Mouse (Mus musculus): ENCODE results near the gene Cep350. TPM values are rescaled to one million over a fixed set of nuclear protein-coding genes. Genes with fewer than 3 reads are reported as not detected.
A peak's percentile ranks its signal among the peaks of the same experiment; 100 is the strongest.
"Not testable (repeated sequence)": the region's sequence is repeated elsewhere in the genome, so short reads cannot be mapped to it uniquely, and the experiment has no call there.

Cep350 gene
- total RNA-seq, 2 experiments from 2014 or later, result 30.7 to 32.1 TPM

DNA sequence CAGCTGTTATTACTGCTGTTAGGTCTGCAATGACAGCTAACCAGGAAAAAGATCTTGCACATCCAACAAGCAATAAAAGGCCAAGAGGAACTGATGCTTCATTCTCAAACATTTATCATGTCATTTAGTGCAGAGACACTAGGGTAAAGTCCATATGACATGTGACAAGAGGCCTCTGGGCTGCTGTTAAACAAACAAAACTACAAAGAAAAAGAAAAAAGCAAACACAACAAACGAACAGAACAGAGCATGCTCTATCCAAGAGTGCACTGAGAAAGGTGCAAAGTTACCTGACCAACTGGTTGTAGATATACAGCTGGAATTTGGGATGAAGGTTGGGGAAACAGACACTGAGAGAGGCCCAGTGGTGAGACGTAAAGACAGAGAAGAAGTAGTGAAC lies 86.2 kb downstream of the Cep350 start:
- no peak for DNase-seq

DNA sequence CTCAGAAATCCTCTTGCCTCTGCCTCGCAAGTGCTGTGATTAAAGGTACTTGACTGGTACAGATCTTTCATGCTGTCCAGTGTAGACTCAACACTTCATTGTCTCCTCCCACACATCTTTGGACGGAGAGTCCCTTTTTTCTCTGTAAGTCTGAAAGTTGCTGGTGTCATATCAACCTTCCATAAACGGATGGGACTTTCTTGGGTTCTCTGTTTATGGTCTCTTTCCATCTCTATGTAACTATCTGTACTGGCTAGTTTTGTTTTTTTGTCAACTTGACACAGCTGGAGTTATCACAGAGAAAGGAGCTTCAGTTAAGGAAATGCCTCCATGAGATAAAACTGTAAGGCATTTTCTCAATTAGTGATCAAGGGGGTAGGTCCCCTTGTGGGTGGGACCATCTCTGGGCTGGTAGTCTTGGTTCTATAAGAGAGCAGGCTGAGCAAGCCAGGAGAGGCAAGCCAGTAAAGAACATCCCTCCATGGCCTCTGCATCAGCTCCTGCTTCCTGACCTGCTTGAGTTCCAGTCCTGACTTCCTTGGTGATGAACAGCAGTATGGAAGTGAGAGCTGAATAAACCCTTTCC lies 90.3 kb downstream of the Cep350 start:
- DNase-seq, result not testable (repeated sequence)

DNA sequence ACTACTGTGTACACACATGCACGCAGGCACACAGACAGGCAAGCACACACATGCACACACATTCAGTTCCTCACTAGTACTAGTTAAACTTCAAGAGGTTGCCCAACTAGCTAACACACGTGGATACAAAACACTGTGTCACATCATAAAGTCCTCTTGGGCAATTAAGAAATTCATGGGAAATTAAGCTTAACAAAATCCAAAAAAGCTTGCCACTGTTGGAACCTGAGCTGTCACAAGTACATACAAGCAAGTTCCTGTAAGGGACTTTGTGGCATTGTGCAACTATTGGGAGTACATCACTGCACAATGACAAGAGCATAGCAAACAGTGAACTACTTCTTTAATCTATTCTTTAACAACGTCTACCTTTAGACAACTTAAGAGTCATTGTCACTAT lies 93.5 kb downstream of the Cep350 start:
- DNase-seq, result no peak

DNA sequence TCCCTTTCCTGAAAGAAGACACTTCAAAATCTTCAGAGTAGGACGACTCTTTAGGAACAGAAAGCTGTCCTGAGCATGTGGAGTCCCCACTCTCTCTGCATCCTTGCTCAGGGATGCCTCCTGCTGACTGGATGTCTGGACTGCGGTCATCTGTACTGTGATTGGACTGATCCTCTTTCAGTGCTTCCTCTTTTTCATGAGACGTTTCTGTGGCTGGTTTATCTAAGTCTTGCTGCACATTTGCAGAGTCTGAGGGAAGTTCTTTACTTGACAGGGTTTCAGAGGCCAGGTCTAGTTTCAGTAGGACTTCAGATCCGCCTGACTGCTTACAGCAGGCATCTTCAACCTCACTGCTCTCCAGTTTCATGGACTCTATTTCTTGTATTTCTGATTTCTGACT lies 110.1 kb downstream of the Cep350 start:
- DNase-seq, result no peak

DNA sequence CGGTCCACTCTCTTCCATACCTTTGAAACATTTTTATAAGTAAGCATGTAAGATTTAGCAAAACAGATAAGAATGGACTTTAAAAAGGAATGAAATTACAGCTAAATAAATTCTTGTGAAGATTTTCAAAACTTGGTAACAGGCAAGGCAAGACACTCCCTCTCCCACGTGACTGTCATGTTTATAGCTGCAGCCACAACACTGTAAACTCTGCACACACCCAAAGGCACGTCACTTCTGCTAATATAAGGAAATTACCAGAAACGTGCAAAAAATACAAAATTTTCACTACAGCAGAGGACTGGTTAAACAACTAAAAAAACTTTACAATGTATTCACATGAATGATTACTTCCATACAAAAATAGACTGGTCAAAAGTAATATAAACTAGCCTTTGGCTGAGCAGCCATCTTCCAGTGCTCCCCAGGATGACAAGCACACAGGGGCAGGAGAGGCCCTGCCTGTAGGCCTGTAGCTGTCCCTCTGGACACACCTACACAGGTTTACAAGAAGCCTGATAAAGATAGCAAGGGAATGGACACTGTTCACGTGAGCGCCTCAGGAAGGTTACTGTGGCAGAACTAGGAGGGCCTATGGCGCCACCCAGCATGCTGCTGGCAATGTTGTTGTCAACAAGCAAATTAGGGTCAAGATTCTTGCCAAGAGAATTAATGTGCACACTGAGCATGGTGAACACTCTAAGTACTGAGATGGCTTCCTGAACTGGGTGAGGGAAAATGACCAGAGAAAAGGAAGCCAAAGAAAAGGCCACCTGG lies 117.9 kb downstream of the Cep350 start:
- DNase-seq, result no peak

DNA sequence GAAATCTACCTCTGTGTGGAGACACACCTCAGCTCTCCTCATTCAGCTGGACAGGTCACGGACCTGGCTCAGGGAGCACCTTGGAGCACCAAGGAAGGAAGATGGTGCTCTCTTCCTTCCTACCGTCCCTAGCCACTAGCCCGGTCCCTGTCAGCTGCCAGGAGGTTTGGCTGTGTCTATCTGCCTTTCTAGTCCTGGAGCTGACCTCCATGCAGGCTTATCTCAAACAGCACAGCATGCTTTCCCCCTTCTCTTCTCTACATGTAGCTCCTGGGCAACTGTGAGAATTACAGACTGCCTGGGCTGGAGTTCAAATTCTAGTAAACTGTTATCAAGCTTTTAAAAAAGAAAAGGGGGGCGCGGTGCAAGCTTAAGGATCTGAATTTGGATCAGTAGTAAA lies 120.0 kb downstream of the Cep350 start:
- no peak for DNase-seq

DNA sequence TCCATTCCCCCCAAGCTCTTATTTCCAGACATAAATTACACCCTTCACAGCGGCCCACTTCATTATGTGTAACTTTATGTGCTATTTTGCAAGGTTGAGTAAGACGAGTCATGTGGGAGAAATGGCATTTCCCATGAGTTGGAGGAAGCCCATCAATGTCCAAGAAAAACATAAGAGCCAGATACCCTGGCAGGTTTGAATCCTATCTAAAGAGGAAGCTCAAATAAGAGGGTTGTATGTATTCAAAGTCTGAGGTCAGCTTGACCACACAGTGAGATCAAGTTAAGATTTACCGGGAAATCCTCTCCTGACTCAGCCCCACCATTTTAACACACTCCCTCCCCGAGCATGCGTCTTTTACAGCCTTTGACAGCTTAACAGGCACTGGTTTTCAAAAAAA lies 128.8 kb downstream of the Cep350 start:
- no peak for DNase-seq

DNA sequence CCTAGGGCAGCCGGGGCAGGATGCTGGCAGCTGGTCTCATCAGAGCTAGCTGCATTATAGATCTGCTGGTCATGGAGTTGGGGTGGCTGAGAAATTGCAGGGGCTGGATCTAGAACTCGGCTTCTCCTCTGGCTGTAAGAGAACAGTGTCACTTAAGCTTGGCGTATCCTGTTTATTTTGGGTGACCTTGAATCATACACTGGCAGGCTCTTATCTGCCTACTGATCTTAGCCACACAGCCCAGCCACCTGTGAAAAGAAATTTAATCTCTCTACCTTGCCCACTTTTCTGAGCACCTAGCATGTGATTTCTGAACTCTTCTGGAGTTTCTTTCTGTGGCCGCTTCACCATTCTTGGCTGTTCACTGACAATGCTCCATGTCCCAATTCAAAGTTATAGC lies 129.5 kb downstream of the Cep350 start:
- DNase-seq, result no peak

DNA sequence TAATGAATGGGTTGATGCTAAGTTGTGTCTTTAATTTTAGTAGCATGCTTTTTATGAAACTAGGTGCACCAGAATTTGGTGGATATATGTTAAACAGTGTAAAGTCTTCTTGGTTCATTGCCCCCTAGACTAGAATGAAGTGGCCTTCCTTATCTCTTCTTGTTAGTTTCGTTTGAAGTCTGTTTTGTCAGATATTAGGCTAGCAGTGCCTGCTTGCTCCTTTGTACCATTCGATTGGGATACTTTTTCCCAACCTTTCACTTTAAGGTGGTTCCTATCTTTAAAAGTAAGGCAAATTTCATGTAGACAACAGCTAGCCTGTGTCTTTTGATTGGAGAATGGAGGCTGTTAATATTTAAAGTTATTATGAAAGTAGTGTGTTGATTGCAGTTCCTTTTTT lies 137.4 kb downstream of the Cep350 start:
- DNase-seq, result no peak

DNA sequence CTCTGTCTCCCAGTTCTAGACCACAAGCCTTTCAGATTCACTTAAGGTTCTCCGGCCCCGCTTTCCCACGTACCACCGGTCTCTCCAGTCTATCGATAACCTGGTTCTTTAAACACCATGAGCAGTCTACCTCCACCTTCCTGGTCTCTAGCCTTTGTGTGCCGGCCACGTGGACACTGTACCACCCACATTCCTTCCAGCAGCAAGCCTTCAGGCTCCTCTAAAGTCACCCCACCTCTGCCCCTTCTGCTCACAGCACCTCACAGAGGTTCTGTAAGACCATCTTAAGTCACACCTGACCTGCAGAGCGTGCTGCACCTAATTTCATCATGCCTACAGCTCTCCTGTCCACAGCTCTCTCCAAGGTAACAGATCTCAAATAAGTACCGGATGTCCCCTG lies 139.4 kb downstream of the Cep350 start:
- no peak for DNase-seq

DNA sequence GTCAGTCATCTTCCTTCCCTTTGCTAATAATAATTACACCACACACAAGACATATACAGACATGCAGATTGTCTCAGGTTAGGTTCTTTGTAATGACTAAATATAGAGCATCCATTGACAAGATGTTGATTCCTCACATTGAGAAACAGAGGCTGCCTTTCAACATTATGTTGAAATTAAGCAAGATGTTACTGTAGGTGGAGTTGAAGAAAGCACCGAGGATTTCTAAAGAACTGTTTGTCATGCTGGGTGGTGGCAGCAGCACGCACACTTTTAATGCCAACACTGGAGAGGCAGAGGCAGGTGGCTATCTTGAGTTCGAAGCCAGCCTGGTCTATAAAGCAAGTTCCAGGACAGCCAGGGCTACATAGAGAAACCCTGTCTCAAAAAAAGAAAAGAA lies 141.1 kb downstream of the Cep350 start:
- no peak for DNase-seq

DNA sequence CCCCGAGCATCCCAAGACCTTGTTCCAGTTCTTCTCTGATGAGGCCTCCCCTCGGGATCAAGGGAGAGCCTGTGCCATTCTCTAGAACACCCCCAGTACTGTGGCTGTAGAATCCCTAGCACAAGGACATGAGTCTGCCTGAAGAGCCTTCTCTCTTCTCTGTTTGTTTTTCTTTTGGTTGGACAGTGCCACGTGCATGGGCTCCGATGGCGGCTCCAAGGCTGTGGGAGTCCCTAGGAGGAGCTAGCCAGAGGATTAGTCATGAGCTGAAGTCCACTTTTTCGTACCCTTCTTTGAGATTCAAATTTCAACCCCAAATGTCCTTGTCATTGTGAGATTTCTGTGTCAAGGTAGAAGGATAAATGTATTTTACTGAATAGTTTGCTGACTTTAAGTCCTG lies 142.2 kb downstream of the Cep350 start:
- DNase-seq, result no peak

DNA sequence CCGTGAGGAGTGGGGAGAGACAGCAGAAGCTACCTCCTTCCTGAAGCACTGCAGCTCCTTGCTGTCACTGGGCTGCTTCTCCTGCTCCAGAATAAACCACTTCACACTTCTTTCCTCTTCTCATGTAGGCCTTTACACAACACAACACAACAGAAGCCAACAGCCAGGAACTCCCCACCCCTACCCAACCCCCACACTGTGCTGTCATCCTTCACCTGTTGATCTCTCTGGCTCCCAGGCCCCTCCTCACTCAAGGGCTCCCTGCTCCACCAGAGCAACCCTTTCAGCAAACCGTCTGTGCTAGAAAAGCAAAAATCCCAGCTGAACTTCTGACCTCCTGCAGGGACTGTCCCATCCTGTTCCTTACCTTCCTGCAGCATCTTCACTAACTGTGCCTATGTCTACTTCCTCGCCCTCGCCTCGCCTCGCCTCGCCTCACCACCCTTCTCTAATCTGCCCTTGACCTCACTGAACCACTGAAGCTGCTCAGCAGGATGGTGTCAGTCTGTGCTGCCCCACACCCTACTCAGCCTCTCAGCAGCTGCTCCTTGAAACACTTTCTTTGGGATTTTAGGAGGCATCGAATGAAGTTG lies 145.3 kb downstream of the Cep350 start:
- no peak for DNase-seq

DNA sequence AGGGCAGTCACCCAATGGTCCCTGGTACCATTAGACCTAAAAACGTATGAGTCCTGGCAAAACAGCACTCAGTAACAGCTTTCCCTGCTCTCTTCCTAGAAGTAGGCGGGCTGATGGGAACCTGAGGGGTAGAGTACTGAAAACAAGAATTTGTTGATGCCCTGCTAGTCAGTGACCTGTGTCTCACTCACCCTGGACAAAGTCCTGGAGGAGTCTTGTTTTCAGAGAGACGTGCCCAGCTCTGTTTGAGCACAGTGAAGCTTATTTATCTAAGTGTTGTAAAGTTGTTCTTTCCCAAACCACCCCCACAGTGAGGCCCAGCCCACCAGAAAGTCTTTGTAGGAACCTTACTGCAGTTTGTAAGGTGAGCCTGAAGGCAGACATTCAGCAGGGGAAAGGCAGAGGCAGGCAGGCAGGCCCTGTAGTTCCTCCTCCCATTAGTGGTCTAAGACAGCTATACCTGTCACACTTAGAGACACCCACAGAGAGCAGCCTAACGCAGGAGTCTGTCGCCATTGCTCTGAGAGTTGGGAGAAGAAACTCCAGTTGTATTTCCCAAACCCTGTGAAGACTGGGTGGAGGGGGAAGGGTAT lies 146.2 kb downstream of the Cep350 start:
- DNase-seq, result no peak

DNA sequence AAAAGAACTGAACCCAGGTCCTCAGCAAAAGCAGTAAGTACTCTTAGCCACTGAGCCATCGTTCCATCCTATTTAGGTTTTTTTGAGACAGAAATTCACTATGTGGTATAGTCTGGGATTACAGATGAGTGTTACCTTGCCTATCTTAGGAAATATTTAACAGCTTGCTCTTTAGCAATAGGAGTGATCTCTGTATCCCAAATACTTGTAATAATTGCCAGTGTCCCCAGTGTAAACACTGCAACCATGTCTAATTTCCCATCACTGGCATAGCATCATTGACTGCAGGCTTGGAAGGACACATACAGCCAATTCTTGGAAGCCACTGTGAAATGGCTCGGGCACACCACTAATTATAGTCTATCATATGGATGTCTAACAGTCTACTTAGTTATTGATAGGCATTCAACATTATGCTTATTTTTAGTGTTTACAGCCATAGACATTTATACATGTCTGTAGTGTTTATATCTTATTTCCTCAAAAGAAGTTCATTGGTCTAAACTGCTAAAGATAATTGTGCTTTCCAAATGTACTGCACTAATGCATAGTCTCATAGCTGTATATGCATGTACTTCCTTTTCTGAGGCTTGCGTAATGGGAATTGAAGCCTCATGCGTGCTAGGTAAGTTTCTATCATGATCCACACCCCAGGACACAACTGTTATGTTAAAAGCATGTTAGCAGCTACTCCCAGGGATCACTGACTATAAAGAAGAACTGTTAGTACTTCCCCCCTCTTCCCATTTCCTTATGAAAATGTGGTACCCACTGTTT lies 146.9 kb downstream of the Cep350 start:
- no peak for DNase-seq

DNA sequence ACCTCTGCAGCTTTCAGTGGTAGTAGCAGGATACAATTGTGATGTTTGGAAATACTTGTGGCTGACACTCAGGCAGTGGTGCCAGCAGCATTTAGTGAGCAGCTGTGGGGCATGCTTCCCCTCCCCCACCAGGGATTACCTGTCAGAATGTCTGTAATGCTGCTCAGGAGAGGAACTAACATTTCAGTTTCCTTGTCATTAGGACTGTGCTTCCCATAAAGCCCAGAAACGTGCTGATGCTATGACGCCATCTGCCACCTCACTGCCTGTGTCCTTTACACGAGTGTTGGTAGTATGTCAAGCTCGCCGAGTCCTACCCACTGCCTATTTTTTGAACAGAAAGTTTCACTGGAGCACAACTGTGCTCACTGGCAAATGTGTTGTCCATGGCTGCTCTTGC lies 152.4 kb downstream of the Cep350 start:
- no peak for DNase-seq

DNA sequence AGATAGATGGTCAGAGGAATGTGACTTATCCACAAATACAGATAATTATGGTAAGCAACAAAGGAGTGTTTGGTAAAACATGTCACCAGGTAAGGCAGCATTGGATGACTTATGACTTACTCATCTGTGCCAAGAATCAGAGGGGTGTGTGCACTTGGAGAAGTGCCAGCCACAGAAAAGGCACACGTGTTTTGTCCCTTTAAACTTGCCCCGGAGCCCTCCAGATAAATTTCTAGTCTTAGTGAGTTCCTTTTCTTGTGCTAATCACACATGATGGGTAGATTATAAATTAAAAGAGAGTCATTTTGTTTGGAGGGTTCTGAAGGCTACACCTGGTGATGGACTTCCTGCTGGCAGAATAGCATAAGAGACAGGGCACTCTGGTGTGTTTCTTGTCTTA lies 156.9 kb downstream of the Cep350 start:
- no peak for DNase-seq

DNA sequence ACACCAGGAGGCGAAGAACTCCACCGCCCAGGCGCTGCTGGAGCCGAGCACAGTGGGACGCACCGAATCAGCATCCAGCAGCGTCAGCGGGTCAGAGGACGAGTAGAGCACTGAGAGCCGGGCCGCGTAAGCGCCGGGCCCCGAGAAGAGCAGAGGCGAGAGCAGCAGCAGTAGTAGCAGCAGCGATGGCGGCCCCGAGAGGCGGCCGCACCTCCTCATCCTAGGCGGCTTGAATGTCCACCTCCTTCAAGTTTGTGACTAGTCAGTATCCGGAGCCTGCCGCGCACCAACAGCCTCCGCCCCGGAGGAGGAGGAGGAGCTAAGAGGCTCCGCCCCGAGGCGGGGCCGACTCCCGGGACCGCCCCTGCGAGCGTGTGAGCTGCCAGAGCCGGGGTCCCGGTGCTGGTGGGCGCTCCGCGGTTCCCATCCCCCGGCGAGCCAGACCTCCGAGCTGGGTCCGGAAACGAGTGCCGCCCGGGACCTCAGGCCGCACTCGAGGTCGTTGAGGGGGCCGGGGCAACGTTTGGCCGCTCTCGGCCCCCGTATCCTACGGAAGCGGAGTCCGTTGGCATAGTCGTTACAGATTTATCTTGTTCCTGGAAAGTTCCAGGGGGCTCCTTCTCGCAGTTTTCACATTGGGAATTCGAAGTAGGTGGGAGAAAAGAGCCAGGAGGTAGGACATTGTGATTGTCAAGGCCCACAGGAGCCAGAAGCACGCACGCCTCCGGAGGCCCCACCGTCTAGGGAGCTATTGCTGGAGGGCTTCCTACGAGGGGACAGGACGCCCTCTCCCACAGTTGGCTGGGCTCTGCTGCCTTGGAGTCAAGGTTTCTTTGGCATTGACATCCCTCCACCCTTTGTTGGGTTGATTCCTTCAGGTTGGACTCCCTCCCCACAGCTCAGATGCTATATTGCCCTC lies 160.2 kb downstream of the Cep350 start, which contains the start of gene Qsox1:
Gene Qsox1 (minus strand): TSS at position 309 of the 919 bp plus-strand sequence.
- DNase-seq, result peak; percentile 83

DNA sequence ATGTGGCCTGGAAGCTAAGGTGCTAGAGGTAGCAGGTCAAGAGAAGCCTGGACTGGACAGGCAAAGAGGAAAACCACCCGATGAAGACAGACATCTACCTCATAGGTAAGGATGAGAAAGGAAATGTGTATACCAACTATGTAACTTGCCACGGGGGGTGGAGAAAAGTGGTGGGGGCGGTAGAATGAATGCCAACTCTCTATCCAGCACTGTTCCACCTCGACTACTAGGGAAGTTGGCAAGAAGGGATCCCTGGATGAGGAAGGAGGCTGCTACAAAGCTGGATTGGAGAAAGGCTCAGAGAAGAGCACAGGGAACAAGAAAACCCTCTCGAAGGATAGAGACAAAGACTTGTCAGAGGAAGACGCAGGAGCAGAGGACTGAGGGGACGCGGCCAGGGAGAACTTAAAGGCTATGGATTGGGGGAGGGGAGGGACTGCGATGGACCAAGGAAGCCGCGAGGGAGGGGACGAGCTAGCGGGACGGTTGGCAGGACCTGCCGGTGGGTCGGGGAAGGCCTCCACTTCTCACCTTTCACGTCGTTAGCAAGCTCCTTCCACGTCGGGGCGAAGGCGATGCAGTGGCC lies 161.0 kb downstream of the Cep350 start:
- DNase-seq, result no peak

DNA sequence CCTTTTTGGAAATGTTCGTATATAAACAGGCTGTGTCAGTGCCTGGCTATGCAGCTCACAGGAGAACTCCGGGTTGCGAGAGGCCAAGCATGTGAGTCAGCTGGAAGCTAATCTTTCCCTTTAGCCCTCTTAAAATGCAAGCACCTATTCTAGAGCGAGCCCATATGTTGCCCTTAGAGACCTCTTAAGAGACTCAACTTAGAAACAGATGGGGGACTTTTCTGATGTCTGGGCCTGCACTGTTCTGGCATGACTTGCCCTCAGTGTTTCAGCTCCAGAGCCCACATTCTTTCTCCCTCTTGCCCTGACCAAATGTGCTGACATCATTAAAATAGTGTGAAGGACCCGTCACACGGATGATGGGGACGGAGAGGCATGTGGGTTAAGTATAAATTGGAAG lies 162.4 kb downstream of the Cep350 start:
- DNase-seq, result no peak

Measured in gastrocnemius, postnatal 25 days (tissue).